Mouse (Mus musculus) ES-E14 (cell line): ENCODE results near the gene Creb3l1. TPM values are rescaled to one million over a fixed set of nuclear protein-coding genes. Genes with fewer than 3 reads are reported as not detected.

Experiments
- DNase-seq: peaks from one replicate; pipeline ENCODE4 v3.0.0-alpha.2; 2013; ENCODE audit warnings: low read depth, low spot score
- H3K27ac ChIP-seq: 2 replicates; pipeline ENCODE4 v1.5.1; 2012; ENCODE audit warnings: low read depth, mild to moderate bottlenecking, low read length, moderate library complexity, mixed read lengths; ENCODE audit not compliant: poor library complexity, insufficient read depth, severe bottlenecking
- H3K36me3 ChIP-seq: 2 replicates; pipeline ENCODE4 v1.6.1; 2012; ENCODE audit warnings: mild to moderate bottlenecking, low read length, moderate library complexity, mixed read lengths; ENCODE audit not compliant: control insufficient read depth, poor library complexity, insufficient read depth, severe bottlenecking
- H3K4me1 ChIP-seq, 2 experiments: fragments of 150-350 bp in 1 of 2; sonication (generic) in 1 of 2; 2 replicates each; pipeline ENCODE4 v1.6.1; 2012; ENCODE audit warnings: low read length in 2 of 2, mild to moderate bottlenecking in 1 of 2, mixed read lengths in 1 of 2; ENCODE audit not compliant: control insufficient read depth in 2 of 2, insufficient read depth in 2 of 2, poor library complexity in 1 of 2
- H3K4me3 ChIP-seq, 2 experiments: fragments of 150-350 bp in 1 of 2; sonication (generic) in 1 of 2; 2 replicates each; pipeline ENCODE4 v1.5.1; 2012; ENCODE audit warnings: low read length in 2 of 2, low read depth in 1 of 2, mild to moderate bottlenecking in 1 of 2, mixed read lengths in 1 of 2; ENCODE audit not compliant: insufficient read depth in 1 of 2, poor library complexity in 1 of 2, severe bottlenecking in 1 of 2
- H3K9ac ChIP-seq: 2 replicates; pipeline ENCODE4 v1.6.1; 2012; ENCODE audit warnings: low read depth, mild to moderate bottlenecking, low read length, mixed read lengths; ENCODE audit not compliant: poor library complexity, insufficient read depth, severe bottlenecking
- H3K9me3 ChIP-seq: fragments of 150-350 bp; sonication (generic); 2 replicates; pipeline ENCODE4 v1.6.1; 2012; ENCODE audit warnings: low read depth, mild to moderate bottlenecking, low read length; ENCODE audit not compliant: control insufficient read depth, insufficient read depth
- CHD2 ChIP-seq: IDR thresholded peaks from 2 replicates; pipeline ENCODE4 v1.6.1; 2014; ENCODE audit warnings: mild to moderate bottlenecking, low read depth, low read length, inconsistent platforms
- HCFC1 ChIP-seq: IDR thresholded peaks from 2 replicates; pipeline ENCODE4 v1.6.1; 2012; ENCODE audit warnings: low read length, inconsistent platforms, borderline replicate concordance; ENCODE audit not compliant: insufficient read depth
- MAFK ChIP-seq: IDR thresholded peaks from 2 replicates; pipeline ENCODE4 v1.6.1; 2014; ENCODE audit warnings: mild to moderate bottlenecking, low read depth, low read length, inconsistent platforms; ENCODE audit not compliant: insufficient read depth
- ZC3H11A ChIP-seq: IDR thresholded peaks from 2 replicates; pipeline ENCODE4 v1.6.1; 2012; ENCODE audit warnings: low read depth, mild to moderate bottlenecking, inconsistent platforms, low read length, borderline replicate concordance
- ZNF384 ChIP-seq: IDR thresholded peaks from 2 replicates; pipeline ENCODE4 v1.6.1; 2012; ENCODE audit warnings: low read depth, low read length, inconsistent platforms
- in situ Hi-C, 2 experiments: fragments of 600-800 bp; cut with MboI; formaldehyde crosslinking; loops; one replicate each; pipeline ENCODE4 v1.15.1; 2025; ENCODE audit warnings: low sequenced_read_pairs in 2 of 2, inconsistent platforms in 1 of 2; ENCODE audit not compliant: unreplicated experiment in 2 of 2
- total RNA-seq: library from RNA; depleted of rRNA; stranded (reverse); fragments of 300-350 nt; gene quantifications from 2 replicates; pipeline ENCODE4 v1.2.3, GENCODE M21; 2012

The Creb3l1 gene
- total RNA-seq, 1 experiment: 5.4 TPM

DNA sequence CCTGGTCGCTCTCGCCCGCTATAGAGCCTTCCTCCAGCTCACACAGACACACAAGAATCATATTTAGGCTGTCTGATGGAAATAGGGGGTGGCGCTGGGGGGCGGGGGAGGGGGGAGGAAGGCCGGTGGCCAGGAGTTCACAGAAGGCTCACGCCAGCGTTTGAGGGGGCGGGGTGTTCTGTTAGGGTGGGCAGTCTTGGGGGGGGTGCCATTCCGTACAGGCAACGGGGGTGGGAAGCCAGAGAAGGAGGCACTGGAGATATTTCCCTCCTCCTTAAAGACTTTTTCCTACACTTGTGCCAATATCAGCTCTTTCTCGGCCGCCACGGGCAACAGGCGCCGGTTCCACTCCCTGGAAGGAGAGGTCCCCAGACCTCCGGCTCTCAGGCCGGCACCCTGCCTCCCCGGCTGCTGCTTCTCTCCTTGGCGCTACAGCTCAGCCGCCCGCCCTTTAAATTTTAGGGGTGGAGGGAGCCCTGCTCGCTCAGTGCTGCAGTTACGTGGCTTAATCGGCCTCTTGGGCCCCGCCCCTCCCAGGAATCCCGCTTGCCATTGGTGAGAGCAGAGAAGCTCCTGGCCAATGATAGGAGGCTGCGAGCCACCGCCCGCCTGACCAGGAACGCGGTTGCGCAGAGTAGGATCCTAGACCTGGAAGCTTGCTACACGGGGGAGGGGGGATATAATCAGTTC, 16.2 kb downstream of the Creb3l1 start:
- Histone ChIP-seq H3K9me3 (no peaks in the 10 kb centered on the region), H3K9ac (peak overlapping the region; percentile 79), H3K4me3 (peak overlapping the region; percentile 70 to 97), H3K27ac (no peak overlapping the region; the same call in 1 of the 2 replicates), H3K36me3 (no peaks in the 10 kb centered on the region), H3K4me1 (peaks cover 2 to 9% of the 10 kb centered on the region in 2 experiments; a peak in 3 of 4 replicates)
- peak; percentile 97 for DNase-seq
- in situ Hi-C loops: no loop called here
- TF ChIP-seq ZNF384: no peak
- no peak for TF ChIP-seq CHD2
- TF ChIP-seq MAFK: no peak
- TF ChIP-seq ZC3H11A: no peak
- no peak for TF ChIP-seq HCFC1

DNA sequence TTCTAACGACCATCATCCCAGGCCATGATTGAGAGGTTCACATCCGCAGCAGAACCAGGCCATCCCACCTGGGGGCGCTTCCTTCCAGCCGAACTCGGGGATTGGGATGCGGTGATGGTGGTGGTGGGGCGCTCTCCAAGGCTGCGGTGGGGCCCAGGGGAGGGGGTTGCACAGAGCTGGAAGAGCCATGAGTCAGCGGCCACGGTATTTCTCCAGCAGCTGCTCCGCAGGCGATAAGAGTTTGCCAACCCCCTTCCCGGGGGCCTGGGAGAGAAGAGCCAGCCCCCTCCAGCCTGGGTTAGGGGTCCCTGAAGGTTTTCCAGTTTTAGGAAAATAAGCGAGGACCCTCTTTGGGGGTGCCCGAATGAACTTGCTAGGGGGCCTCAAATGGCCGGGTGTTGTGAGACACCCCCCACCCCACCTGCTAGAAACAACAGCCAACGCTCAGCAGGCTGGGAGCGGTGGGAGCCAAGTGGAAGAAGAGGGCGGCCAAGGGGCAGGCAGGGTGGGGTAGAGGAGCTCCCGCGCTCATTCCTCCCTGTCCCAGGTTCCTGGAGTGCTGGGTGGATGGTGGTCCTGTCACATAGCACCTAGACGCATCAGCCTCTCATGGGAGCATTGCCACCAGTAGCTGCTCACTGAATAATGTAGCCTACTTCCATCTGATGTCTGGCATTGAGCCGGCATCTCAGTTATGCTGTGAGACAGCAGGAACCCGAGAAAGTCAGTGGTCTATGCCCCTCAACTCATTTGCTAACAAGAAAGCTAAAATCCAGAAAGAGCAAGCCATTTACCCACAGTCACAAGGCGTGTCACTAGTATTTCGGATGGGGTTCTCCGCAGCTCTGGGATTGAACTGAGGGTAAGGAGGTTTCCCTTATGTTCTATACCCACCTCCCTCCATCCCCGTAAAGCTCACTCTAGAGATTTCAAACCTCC, 17.1 kb downstream of the Creb3l1 start:
- in situ Hi-C loops: no loop called here
- H3K36me3 ChIP-seq: no peaks in the 10 kb centered on the region
- H3K4me1 ChIP-seq: peaks cover 2 to 6% of the 10 kb centered on the region in 2 experiments; a peak in 2 of 4 replicates
- no peaks in the 10 kb centered on the region for H3K9me3 ChIP-seq
- H3K9ac ChIP-seq: no peak overlapping the region; the same call in 1 of the 2 replicates
- no peak for DNase-seq
- H3K4me3 ChIP-seq: peak overlapping the region; percentile 70 to 97
- TF ChIP-seq CHD2 (no peak), MAFK (no peak), ZC3H11A (no peak), HCFC1 (no peak), ZNF384 (no peak)
- H3K27ac ChIP-seq: no peak overlapping the region

DNA sequence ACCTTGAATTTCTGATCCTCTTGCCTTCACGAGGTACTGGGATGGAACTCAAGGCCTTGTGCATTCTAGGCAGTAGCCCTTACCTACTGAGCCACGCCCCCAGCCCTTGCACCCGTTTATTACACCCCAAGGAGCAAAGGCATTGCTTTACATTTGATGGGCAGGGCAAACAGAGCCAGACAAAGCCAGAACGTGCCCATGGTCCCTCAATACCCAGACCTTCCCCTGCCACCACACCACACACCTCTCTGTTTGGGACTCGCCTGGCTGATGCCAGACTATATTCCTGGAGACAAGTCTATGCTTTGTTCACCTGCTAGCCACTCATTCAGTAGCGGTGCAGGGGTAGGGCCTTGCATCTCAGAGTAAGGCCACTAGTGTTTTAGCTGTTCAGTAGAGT, 17.8 kb downstream of the Creb3l1 start:
- H3K27ac ChIP-seq: no peak overlapping the region
- peak overlapping the region in 1 of 2 experiments; percentile 97; a peak in 2 of 4 replicates for H3K4me3 ChIP-seq
- in situ Hi-C loops: no loop called here
- DNase-seq: no peak
- H3K9me3 ChIP-seq: no peaks in the 10 kb centered on the region
- H3K4me1 ChIP-seq: peaks cover 2 to 6% of the 10 kb centered on the region in 2 experiments; a peak in 2 of 4 replicates
- no peaks in the 10 kb centered on the region for H3K36me3 ChIP-seq
- TF ChIP-seq ZNF384 (no peak), ZC3H11A (no peak), CHD2 (no peak), HCFC1 (no peak), MAFK (no peak)
- no peak overlapping the region for H3K9ac ChIP-seq

DNA sequence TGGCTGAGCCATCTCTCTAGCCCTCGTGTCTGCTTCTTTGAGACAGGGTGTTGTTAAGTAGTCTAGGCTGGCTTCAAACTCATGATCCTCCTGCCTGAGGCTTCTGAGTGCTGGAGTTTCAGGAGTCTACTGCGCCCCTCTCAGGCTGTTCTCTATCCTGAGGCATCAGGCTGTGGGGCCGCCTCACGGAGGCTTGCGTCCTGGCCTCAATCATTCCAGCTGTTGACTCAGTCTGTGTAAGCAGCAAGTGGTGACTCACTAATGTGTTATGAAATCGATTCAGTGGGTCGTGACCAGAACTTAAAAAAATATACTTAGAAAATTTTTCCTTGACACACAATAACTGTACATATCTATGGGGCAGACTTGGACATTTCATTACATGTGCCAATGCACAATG, 19.7 kb downstream of the Creb3l1 start:
- H3K4me3 ChIP-seq: no peak overlapping the region
- H3K4me1 ChIP-seq: peaks cover 2 to 6% of the 10 kb centered on the region in 2 experiments; a peak in 2 of 4 replicates
- H3K27ac ChIP-seq: no peak overlapping the region
- H3K9me3 ChIP-seq: no peaks in the 10 kb centered on the region
- in situ Hi-C loops: no loop called here
- H3K9ac ChIP-seq: no peak overlapping the region
- no peaks in the 10 kb centered on the region for H3K36me3 ChIP-seq
- TF ChIP-seq ZC3H11A (no peak), HCFC1 (no peak), ZNF384 (no peak), CHD2 (no peak), MAFK (no peak)
- no peak for DNase-seq
